Mouse (Mus musculus): ENCODE results near the gene Rnf223.
"Not testable (repeated sequence)": the region's sequence is repeated elsewhere in the genome, so short reads cannot be mapped to it uniquely, and the experiment has no call there.

Rnf223 gene

DNA sequence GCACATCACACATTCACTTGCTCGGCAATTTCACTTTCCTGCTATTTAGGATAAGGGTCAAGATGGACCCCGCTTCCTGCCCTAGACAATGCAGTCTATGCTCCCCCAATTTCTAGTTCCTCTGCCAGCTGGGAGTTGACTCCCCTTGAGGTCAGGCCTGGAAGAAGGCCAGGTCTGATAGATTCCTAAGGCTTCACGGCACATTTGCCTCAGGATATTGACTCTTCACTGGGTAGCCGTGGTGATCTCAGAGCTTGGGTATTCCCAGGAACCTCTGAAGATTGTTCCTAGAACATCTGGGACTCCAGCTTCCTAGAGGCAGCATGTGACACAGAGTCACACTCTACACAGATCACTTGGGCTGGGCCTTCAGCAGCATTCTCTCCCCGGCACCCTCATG is 1.6 kb upstream of the Rnf223 start:
- no peak for DNase-seq (ENCODE audit: low read depth in 2 of 2, low spot score in 2 of 2)

DNA sequence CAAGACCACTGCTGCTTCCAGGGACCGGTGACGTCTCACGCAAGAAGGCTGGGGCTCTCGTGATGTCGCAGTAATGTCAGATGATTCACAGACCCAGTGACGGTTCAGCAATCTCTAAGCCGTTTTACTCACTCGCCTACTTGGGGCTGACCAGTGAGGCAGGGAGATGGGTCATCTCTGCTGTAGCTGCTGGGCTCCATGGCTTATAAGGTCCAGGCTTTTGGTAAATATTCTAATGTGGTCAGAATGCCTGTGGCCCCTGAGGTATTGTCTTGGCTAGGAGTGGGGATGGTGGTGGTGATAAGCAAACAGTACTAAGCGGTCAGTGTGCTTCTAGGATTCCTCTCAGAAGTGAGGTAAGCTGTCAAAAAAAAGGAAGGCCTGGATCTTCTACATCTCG is 627 bp downstream of the Rnf223 start:
- DNase-seq (ENCODE audit: low read depth in 2 of 2, low spot score in 2 of 2), result no peak

GRCm38 (mm10) chr4:156133334-156133733 is 3.0 kb downstream of the Rnf223 start:
- DNase-seq (ENCODE audit: low read depth in 2 of 2, low spot score in 2 of 2), result no peak

DNA sequence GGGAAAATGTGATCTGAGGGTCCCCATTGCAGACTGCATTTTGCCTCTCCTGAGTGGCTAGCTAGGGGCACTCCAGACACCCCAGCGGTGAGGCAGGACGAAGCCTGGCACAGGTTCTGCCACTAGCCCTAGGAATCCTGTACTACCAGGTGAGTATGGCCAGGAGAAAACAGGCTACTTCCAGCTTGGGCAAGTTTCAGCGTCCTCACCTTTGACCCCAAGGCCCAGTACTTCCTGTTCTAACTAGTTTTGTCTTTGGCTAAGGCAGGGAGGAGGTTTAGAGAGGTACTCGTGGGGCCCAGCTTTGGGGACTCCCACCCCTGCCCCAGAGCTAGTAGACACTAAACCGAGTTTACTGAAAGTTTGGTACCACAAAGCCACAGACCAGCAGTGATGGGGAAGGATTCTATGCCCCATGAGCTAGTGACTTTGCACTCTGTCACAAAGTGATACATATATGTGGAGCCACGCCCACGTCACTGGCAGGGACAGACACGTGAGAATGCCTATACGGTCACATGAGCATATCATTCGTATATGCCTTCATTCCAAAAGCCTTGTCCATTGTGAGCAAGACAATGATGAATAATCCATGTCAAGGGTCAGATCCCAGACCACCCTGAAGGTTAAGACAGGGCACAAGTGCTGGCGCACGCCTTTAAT is 3.8 kb downstream of the Rnf223 start:
- no peak for DNase-seq (ENCODE audit: low read depth in 2 of 2, low spot score in 2 of 2)

DNA sequence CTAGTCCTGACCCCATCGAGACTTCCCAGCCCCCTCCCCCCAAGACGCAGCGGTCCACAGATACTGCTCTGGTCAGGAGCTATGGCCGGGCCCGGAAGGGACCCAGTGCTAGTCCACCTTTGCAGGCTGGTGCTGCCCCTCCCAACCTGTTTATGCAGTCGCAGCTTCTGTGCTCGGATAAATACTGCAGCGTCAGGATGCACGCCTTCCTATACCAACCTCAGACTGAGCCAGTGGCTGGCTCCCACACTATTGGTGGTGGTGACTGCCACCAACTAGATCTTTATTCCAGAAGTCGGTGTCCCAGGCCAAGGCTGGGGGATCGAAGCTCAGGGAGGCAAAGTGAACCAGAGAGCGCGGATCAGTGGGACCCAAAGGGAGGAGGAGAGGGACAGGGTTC is 4.8 kb downstream of the Rnf223 start:
- no peak for DNase-seq (ENCODE audit: low read depth in 2 of 2, low spot score in 2 of 2)

- DNase-seq (ENCODE audit: low read depth in 2 of 2, low spot score in 2 of 2), result no peak
Measured at GRCm38 (mm10) chr4:156135801-156136200, 5.5 kb downstream of the Rnf223 start.

GRCm38 (mm10) chr4:156136285-156137100 is 6.2 kb downstream of the Rnf223 start:
- no peak for DNase-seq (ENCODE audit: low read depth in 2 of 2, low spot score in 2 of 2)

GRCm38 (mm10) chr4:156150887-156151286 is 20.6 kb downstream of the Rnf223 start:
- DNase-seq (ENCODE audit: low read depth in 2 of 2, low spot score in 2 of 2), result not testable (repeated sequence)

DNA sequence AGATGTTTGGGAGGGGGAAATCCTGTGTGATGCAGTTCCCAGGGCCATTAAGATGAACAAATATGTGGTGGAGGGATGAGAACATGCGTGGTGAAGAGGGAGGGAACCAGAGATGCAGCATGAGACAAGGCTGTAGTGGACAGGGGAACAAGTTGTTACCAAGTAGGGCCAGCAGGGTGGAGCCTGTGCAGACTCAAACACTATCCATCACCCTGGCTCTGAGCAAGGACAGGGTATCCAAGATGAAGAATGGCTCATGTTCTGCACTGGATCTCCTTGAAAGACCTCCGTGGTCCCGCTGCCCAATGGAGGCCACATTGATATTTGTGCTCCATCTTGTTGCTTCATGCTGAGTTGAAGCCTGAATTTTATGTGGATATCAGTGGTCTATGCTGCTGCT is 24.5 kb downstream of the Rnf223 start:
- DNase-seq (ENCODE audit: low read depth in 2 of 2, low spot score in 2 of 2), result no peak

- no peak for DNase-seq (ENCODE audit: low read depth in 2 of 2, low spot score in 2 of 2)
Measured at GRCm38 (mm10) chr4:156166477-156166876, 36.2 kb downstream of the Rnf223 start.

- DNase-seq (ENCODE audit: low read depth in 2 of 2, low spot score in 2 of 2), result no peak
Measured at GRCm38 (mm10) chr4:156168611-156169010, 38.3 kb downstream of the Rnf223 start.

DNA sequence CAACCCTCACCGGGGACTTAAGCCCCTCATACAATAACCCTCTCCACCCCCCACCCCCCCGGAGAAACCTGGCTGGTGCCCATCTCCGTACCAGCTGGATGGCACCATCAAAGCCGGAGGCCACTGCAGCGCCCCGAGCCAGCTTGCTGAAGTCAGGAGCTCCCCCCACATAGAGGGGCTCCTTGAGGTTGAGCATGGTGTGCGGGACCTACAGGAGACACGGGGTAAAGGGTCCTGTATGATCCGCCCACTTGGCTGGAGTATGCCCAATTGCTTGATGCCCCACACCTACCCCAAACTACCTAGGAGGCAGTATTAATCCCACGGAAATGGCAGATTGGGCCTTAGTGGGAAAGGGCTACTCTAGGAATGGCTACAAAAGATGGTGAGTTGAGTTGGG is 38.8 kb downstream of the Rnf223 start:
- no peak for DNase-seq (ENCODE audit: low read depth in 2 of 2, low spot score in 2 of 2)

GRCm38 (mm10) chr4:156171828-156172227 is 41.5 kb downstream of the Rnf223 start:
- DNase-seq (ENCODE audit: low read depth in 2 of 2, low spot score in 2 of 2), result no peak

DNA sequence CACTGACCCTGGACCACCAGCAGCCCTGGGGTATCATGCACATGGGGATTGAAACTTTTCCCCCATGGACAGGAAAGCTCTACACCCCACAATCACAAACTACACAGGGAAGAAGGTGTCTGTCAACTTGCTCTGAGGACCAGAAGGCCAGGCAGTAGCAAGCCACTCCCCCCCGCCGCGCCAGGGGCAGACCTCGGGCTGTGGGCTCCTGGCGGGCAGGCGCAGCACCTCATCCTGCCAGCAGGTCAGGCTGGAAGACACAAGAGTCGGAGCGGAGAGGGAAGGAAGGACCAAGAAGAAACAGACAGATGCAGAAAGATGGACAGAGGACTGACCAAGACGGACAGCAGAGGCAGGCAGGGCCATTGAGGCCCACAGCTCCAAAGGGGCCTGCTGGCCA is 47.3 kb downstream of the Rnf223 start:
- DNase-seq (ENCODE audit: low read depth in 2 of 2, low spot score in 2 of 2), result no peak
